Mouse (Mus musculus) heart, embryonic 11.5 days (tissue): Measurements from ENCODE around the gene Zic5. TPM values are rescaled to one million over a fixed set of nuclear protein-coding genes. Genes with fewer than 3 reads are reported as not detected.
"Not testable (repeated sequence)": the region's sequence is repeated elsewhere in the genome, so short reads cannot be mapped to it uniquely, and the experiment has no call there.

Experiments
- ATAC-seq: fragments of 200-750 bp; cut with Nextera tagmentation; replicated peaks from 2 replicates; pipeline ENCODE4 v1.8.0; 2017; ENCODE audit warnings: moderate library complexity; ENCODE audit not compliant: insufficient number of reproducible peaks, low FRiP score, low TSS enrichment
- H3K27ac ChIP-seq: fragments of 300-500 bp; sonication (generic); 2 replicates; pipeline ENCODE4 v1.5.1; 2014; ENCODE audit warnings: mild to moderate bottlenecking, low read depth, low read length
- H3K27me3 ChIP-seq: fragments of 300-500 bp; sonication (generic); 2 replicates; pipeline ENCODE4 v1.6.1; 2014; ENCODE audit warnings: mild to moderate bottlenecking, low read length, mixed read lengths; ENCODE audit not compliant: control insufficient read depth, insufficient read depth
- H3K36me3 ChIP-seq: fragments of 300-500 bp; sonication (generic); 2 replicates; pipeline ENCODE4 v1.6.1; 2014; ENCODE audit warnings: mild to moderate bottlenecking, low read length, moderate library complexity, mixed read lengths; ENCODE audit not compliant: control insufficient read depth, insufficient read depth
- H3K4me1 ChIP-seq: fragments of 300-500 bp; sonication (generic); 2 replicates; pipeline ENCODE4 v1.6.1; 2014; ENCODE audit warnings: low read length; ENCODE audit not compliant: control insufficient read depth, insufficient read depth
- H3K4me2 ChIP-seq: fragments of 300-500 bp; sonication (generic); 2 replicates; pipeline ENCODE4 v1.6.1; 2014; ENCODE audit warnings: mild to moderate bottlenecking, moderate library complexity
- H3K4me3 ChIP-seq: fragments of 300-500 bp; sonication (generic); 2 replicates; pipeline ENCODE4 v1.5.1; 2014; ENCODE audit warnings: low read depth, low read length
- H3K9ac ChIP-seq: fragments of 300-500 bp; sonication (generic); 2 replicates; pipeline ENCODE4 v1.6.1; 2014; ENCODE audit warnings: mild to moderate bottlenecking, low read depth, low read length, moderate library complexity
- H3K9me3 ChIP-seq: fragments of 300-500 bp; sonication (generic); replicated peaks from 2 replicates; pipeline ENCODE4 v1.6.1; 2016; ENCODE audit warnings: low read length; ENCODE audit not compliant: control insufficient read depth
- WGBS: fragments of 180-500 bp; shearing (Covaris S2); extraction: QIAGEN DNeasy Blood & Tissue Kit; methylation state at CpG from one replicate; pipeline ENCODE4 v1.1.7; 2014; ENCODE audit not compliant: insufficient replicate concordance; 5-methylcytosine and 5-hydroxymethylcytosine counted together
- polyA plus RNA-seq: library from polyadenylated mRNA; unstranded; fragments of >200 nt; fragmentation: Nextera tagmentation; extraction: Ambion mirVana; gene quantifications from 2 replicates; pipeline ENCODE4 v1.2.1, GENCODE M21; 2014

The Zic5 gene
- polyA plus RNA-seq, 1 experiment from 2014 or later = 0.16 TPM

GRCm38 (mm10) chr14:122463080-122463691, 2.3 kb downstream of the Zic5 start:
- no peak overlapping the region for H3K27ac ChIP-seq
- peaks cover 16% of the 10 kb centered on the region; the same call in 1 of the 2 replicates for H3K4me1 ChIP-seq
- 0 out of 2 replicates have a peak overlapping the region, but pooled peaks have one; percentile 22 for H3K9ac ChIP-seq
- H3K9me3 ChIP-seq = no peaks in the 10 kb centered on the region
- under 1% methylated on average over 40 of the region's 40 CpGs for WGBS
- peak overlapping the region; percentile 96 for H3K4me2 ChIP-seq
- peaks cover 74% of the 10 kb centered on the region for H3K27me3 ChIP-seq
- H3K4me3 ChIP-seq = peak overlapping the region; percentile 57
- H3K36me3 ChIP-seq = no peaks in the 10 kb centered on the region
- ATAC-seq = 0 out of 2 replicates have a peak, but pooled peaks have one; percentile 7

- Histone ChIP-seq H3K36me3 (no peaks in the 10 kb centered on the region), H3K9me3 (no peaks in the 10 kb centered on the region), H3K4me1 (peaks cover 16% of the 10 kb centered on the region; the same call in 1 of the 2 replicates), H3K4me2 (no peak overlapping the region), H3K9ac (no peak overlapping the region), H3K27me3 (peaks cover 69% of the 10 kb centered on the region), H3K4me3 (peak overlapping the region; percentile 57; the same call in 1 of the 2 replicates), H3K27ac (no peak overlapping the region)
- WGBS = 11% methylated on average over 17 of the region's 17 CpGs
- no peak for ATAC-seq
Observed at GRCm38 (mm10) chr14:122462689-122463079, 2.8 kb downstream of the Zic5 start.

GRCm38 (mm10) chr14:122461966-122462365, 3.5 kb downstream of the Zic5 start:
- Histone ChIP-seq H3K4me3 (no peak overlapping the region), H3K9ac (no peak overlapping the region), H3K4me2 (no peak overlapping the region), H3K27ac (no peak overlapping the region), H3K36me3 (no peaks in the 10 kb centered on the region), H3K27me3 (peaks cover 62% of the 10 kb centered on the region), H3K4me1 (peaks cover 16% of the 10 kb centered on the region; the same call in 1 of the 2 replicates), H3K9me3 (no peaks in the 10 kb centered on the region)
- WGBS = 28% methylated on average over 9 of the region's 9 CpGs
- ATAC-seq = no peak

- 54% methylated on average over 3 of the region's 3 CpGs for WGBS
- no peak overlapping the region for H3K4me3 ChIP-seq
- no peak overlapping the region for H3K27ac ChIP-seq
- H3K9me3 ChIP-seq = no peaks in the 10 kb centered on the region
- no peak for ATAC-seq
- peaks cover 58% of the 10 kb centered on the region for H3K27me3 ChIP-seq
- no peak overlapping the region for H3K9ac ChIP-seq
- H3K4me1 ChIP-seq = peaks cover 16% of the 10 kb centered on the region; the same call in 1 of the 2 replicates
- H3K36me3 ChIP-seq = no peaks in the 10 kb centered on the region
- H3K4me2 ChIP-seq = no peak overlapping the region
Observed at GRCm38 (mm10) chr14:122461500-122461899, 4.0 kb downstream of the Zic5 start.

- Histone ChIP-seq H3K27me3 (peaks cover 54% of the 10 kb centered on the region), H3K9me3 (no peaks in the 10 kb centered on the region), H3K4me3 (no peak overlapping the region), H3K9ac (no peak overlapping the region), H3K4me2 (no peak overlapping the region), H3K27ac (no peak overlapping the region), H3K4me1 (peaks cover 16% of the 10 kb centered on the region; the same call in 1 of the 2 replicates), H3K36me3 (no peaks in the 10 kb centered on the region)
- 50% methylated on average over 5 of the region's 5 CpGs for WGBS
- no peak for ATAC-seq
Observed at GRCm38 (mm10) chr14:122460226-122460625, 5.3 kb downstream of the Zic5 start.

GRCm38 (mm10) chr14:122459776-122460175, 5.7 kb downstream of the Zic5 start:
- no peak overlapping the region for H3K4me3 ChIP-seq
- H3K36me3 ChIP-seq = no peaks in the 10 kb centered on the region
- no peak overlapping the region for H3K27ac ChIP-seq
- 90% methylated on average over 1 of the region's 1 CpGs for WGBS
- ATAC-seq = no peak
- H3K27me3 ChIP-seq = peaks cover 54% of the 10 kb centered on the region
- H3K4me2 ChIP-seq = no peak overlapping the region
- H3K9ac ChIP-seq = no peak overlapping the region
- no peaks in the 10 kb centered on the region for H3K9me3 ChIP-seq
- H3K4me1 ChIP-seq = peaks cover 11% of the 10 kb centered on the region; the same call in 1 of the 2 replicates

- 80% methylated on average over 7 of the region's 12 CpGs for WGBS
- H3K27me3 ChIP-seq = peaks cover 53% of the 10 kb centered on the region
- not testable (repeated sequence) for H3K4me3 ChIP-seq, H3K27ac ChIP-seq, H3K9me3 ChIP-seq, H3K4me1 ChIP-seq, H3K9ac ChIP-seq, ATAC-seq, H3K4me2 ChIP-seq, H3K36me3 ChIP-seq
Observed at GRCm38 (mm10) chr14:122459332-122459731, 6.1 kb downstream of the Zic5 start.

- no peak for ATAC-seq
- Histone ChIP-seq H3K9ac (no peak overlapping the region), H3K4me1 (peaks cover 10% of the 10 kb centered on the region), H3K27me3 (peaks cover 61% of the 10 kb centered on the region), H3K9me3 (no peaks in the 10 kb centered on the region), H3K4me3 (no peak overlapping the region), H3K27ac (no peak overlapping the region), H3K4me2 (no peak overlapping the region), H3K36me3 (no peaks in the 10 kb centered on the region)
- WGBS = 78% methylated on average over 4 of the region's 4 CpGs
Observed at GRCm38 (mm10) chr14:122455562-122455958, 9.9 kb downstream of the Zic5 start.
